Mouse (Mus musculus) C2C12 (cell line): ENCODE data around the gene Prrc2b. TPM values are rescaled to one million over a fixed set of nuclear protein-coding genes. Genes with fewer than 3 reads are reported as not detected.

Experiments used
- H3K27me3 ChIP-seq: one replicate; pipeline ENCODE4 v1.6.1; 2011; ENCODE audit not compliant: control insufficient read depth, insufficient read depth, insufficient read length
- H3K36me3 ChIP-seq: one replicate; pipeline ENCODE4 v1.6.1; 2011; ENCODE audit not compliant: control insufficient read depth, insufficient read depth
- H3K4me3 ChIP-seq: one replicate; pipeline ENCODE4 v1.5.1; 2011; ENCODE audit warnings: mild to moderate bottlenecking, control low read depth; ENCODE audit not compliant: poor library complexity, insufficient read depth, severe bottlenecking
- H3K79me2 ChIP-seq: one replicate; pipeline ENCODE4 v1.6.1; 2011; ENCODE audit not compliant: control insufficient read depth, insufficient read depth
- H3K79me3 ChIP-seq: one replicate; pipeline ENCODE4 v1.6.1; 2011; ENCODE audit warnings: low read depth, control low read depth
- H3ac ChIP-seq: one replicate; pipeline ENCODE3; 2011; ENCODE audit warnings: low read depth; ENCODE audit not compliant: control insufficient read depth, insufficient read length
- CEBPB ChIP-seq: IDR thresholded peaks from one replicate; pipeline ENCODE4 v1.6.1; 2011; ENCODE audit warnings: low read depth, mild to moderate bottlenecking, control low read depth, moderate library complexity
- CTCF ChIP-seq: IDR thresholded peaks from one replicate; pipeline ENCODE4 v1.5.1; 2011; ENCODE audit not compliant: control insufficient read depth, insufficient read depth, insufficient read length
- FOSL1 ChIP-seq: IDR thresholded peaks from one replicate; pipeline ENCODE4 v1.8.0; 2011; ENCODE audit warnings: mild to moderate bottlenecking, low read length; ENCODE audit not compliant: poor library complexity, insufficient read depth, severe bottlenecking
- MAX ChIP-seq: IDR thresholded peaks from one replicate; pipeline ENCODE4 v1.6.1; 2011; ENCODE audit warnings: mild to moderate bottlenecking, control low read depth
- MYOD1 ChIP-seq: IDR thresholded peaks from one replicate; pipeline ENCODE4 v1.6.1; 2011; ENCODE audit warnings: low read depth; ENCODE audit not compliant: control insufficient read depth, insufficient read length
- MYOG ChIP-seq: IDR thresholded peaks from one replicate; pipeline ENCODE4 v1.6.1; 2011; ENCODE audit not compliant: control insufficient read depth, insufficient read length; ENCODE audit errors: extremely low read depth
- USF1 ChIP-seq: IDR thresholded peaks from one replicate; pipeline ENCODE4 v1.6.1; 2011; ENCODE audit warnings: low read depth, mild to moderate bottlenecking, control low read depth, moderate library complexity
- polyA plus RNA-seq: library from polyadenylated mRNA; unstranded; fragments of >200 nt; fragmentation: generic; extraction: Trizol; gene quantifications from one replicate; pipeline ENCODE4 v1.2.1, GENCODE M21; 2012; ENCODE audit warnings: missing spikeins

The Prrc2b gene
- polyA plus RNA-seq, 1 experiment: 45.0 TPM

GRCm38 (mm10) chr2:32213000-32213399 lies 62.1 kb downstream of the Prrc2b start:
- Histone ChIP-seq H3K79me3 (peaks cover 4% of the 10 kb centered on the region), H3K36me3 (peaks cover 93% of the 10 kb centered on the region), H3ac (no peak overlapping the region), H3K27me3 (no peaks in the 10 kb centered on the region), H3K4me3 (no peak overlapping the region), H3K79me2 (peaks cover 7% of the 10 kb centered on the region)
- TF ChIP-seq CEBPB (no peak), MAX (no peak), FOSL1 (no peak), MYOD1 (no peak), USF1 (no peak), MYOG (no peak), CTCF (no peak)

- peaks cover 7% of the 10 kb centered on the region for H3K79me2 ChIP-seq
- H3K79me3 ChIP-seq: peaks cover 2% of the 10 kb centered on the region
- no peak for TF ChIP-seq CTCF
- no peak for TF ChIP-seq MAX
- TF ChIP-seq MYOD1: no peak
- TF ChIP-seq MYOG: no peak
- TF ChIP-seq USF1: no peak
- no peak for TF ChIP-seq FOSL1
- TF ChIP-seq CEBPB: no peak
- no peaks in the 10 kb centered on the region for H3K27me3 ChIP-seq
- no peak overlapping the region for H3K4me3 ChIP-seq
- no peak overlapping the region for H3ac ChIP-seq
- peaks cover 93% of the 10 kb centered on the region for H3K36me3 ChIP-seq
Observed at GRCm38 (mm10) chr2:32215576-32215975, 64.7 kb downstream of the Prrc2b start.

GRCm38 (mm10) chr2:32216506-32216905 lies 65.6 kb downstream of the Prrc2b start:
- Histone ChIP-seq H3K79me2 (peaks cover 7% of the 10 kb centered on the region), H3K79me3 (no peaks in the 10 kb centered on the region), H3K36me3 (peaks cover 94% of the 10 kb centered on the region), H3ac (no peak overlapping the region), H3K27me3 (no peaks in the 10 kb centered on the region), H3K4me3 (no peak overlapping the region)
- TF ChIP-seq MYOD1 (no peak), CTCF (no peak), USF1 (no peak), CEBPB (no peak), MYOG (no peak), FOSL1 (no peak), MAX (no peak)

GRCm38 (mm10) chr2:32217656-32218055 lies 66.8 kb downstream of the Prrc2b start:
- Histone ChIP-seq H3ac (no peak overlapping the region), H3K79me2 (no peaks in the 10 kb centered on the region), H3K79me3 (no peaks in the 10 kb centered on the region), H3K36me3 (peaks cover 96% of the 10 kb centered on the region), H3K27me3 (no peaks in the 10 kb centered on the region), H3K4me3 (no peak overlapping the region)
- no peak for TF ChIP-seq MAX
- no peak for TF ChIP-seq CTCF
- TF ChIP-seq USF1: no peak
- no peak for TF ChIP-seq FOSL1
- TF ChIP-seq CEBPB: no peak
- no peak for TF ChIP-seq MYOD1
- no peak for TF ChIP-seq MYOG

GRCm38 (mm10) chr2:32218113-32218512 lies 67.2 kb downstream of the Prrc2b start:
- no peak for TF ChIP-seq MYOD1
- Histone ChIP-seq H3K36me3 (peaks cover 96% of the 10 kb centered on the region), H3K79me3 (no peaks in the 10 kb centered on the region), H3ac (no peak overlapping the region), H3K27me3 (no peaks in the 10 kb centered on the region), H3K4me3 (no peak overlapping the region), H3K79me2 (no peaks in the 10 kb centered on the region)

- Histone ChIP-seq H3K36me3 (peaks cover 97% of the 10 kb centered on the region), H3K79me3 (no peaks in the 10 kb centered on the region), H3ac (no peak overlapping the region), H3K27me3 (no peaks in the 10 kb centered on the region), H3K4me3 (no peak overlapping the region), H3K79me2 (no peaks in the 10 kb centered on the region)
- no peak for TF ChIP-seq CTCF
- TF ChIP-seq MYOD1: peak; percentile 73
Observed at GRCm38 (mm10) chr2:32218541-32219334, 67.9 kb downstream of the Prrc2b start.
